Mouse (Mus musculus): ENCODE results near the gene Pex5. TPM values are rescaled to one million over a fixed set of nuclear protein-coding genes. Genes with fewer than 3 reads are reported as not detected.

The Pex5 gene
- polyA plus RNA-seq, 1 experiment from 2014 or later, result 22.8 TPM

- Histone ChIP-seq H3K4me1 (ENCODE audit: control insufficient read depth in 2 of 2, insufficient read depth in 2 of 2, low read length in 2 of 2) (no peaks in the 10 kb centered on the region), H3K36me3 (ENCODE audit: control insufficient read depth, insufficient read depth, low read length) (no peaks in the 10 kb centered on the region), H3K4me2 (ENCODE audit: low read length) (no peak overlapping the region), H3K4me3 (ENCODE audit: control insufficient read depth in 1 of 2, insufficient read depth in 1 of 2, low read depth in 1 of 2, low read length in 2 of 2) (no peak overlapping the region), H3K9ac (ENCODE audit: low read length) (no peak overlapping the region), H3K27me3 (ENCODE audit: control insufficient read depth, insufficient read depth, low read length) (no peaks in the 10 kb centered on the region; the same call in 1 of the 2 replicates), H3K27ac (replicated peaks in 1 of 2; ENCODE audit: control insufficient read depth in 1 of 2, insufficient read depth in 1 of 2, low read depth in 2 of 2, low read length in 2 of 2) (no peak overlapping the region), H3K9me3 (ENCODE audit: control insufficient read depth, low read length) (no peaks in the 10 kb centered on the region)
- ATAC-seq (ENCODE audit: insufficient number of reproducible peaks, insufficient read depth, low FRiP score, low read depth), result no peak
- WGBS, result 76% methylated on average over 18 of the region's 18 CpGs
Observed at GRCm38 (mm10) chr6:124449668-124450383, 35.0 kb upstream of the Pex5 start.

- H3K4me2 ChIP-seq (ENCODE audit: low read length), result no peak overlapping the region
- 88% methylated on average over 16 of the region's 16 CpGs for WGBS
- no peak for ATAC-seq (ENCODE audit: insufficient number of reproducible peaks, insufficient read depth, low FRiP score, low read depth)
Observed at GRCm38 (mm10) chr6:124448959-124449667, 34.2 kb upstream of the Pex5 start.

GRCm38 (mm10) chr6:124448186-124448852 is 33.5 kb upstream of the Pex5 start:
- Histone ChIP-seq H3K4me2 (ENCODE audit: low read length) (no peak overlapping the region), H3K4me3 (ENCODE audit: control insufficient read depth in 1 of 2, insufficient read depth in 1 of 2, low read depth in 1 of 2, low read length in 2 of 2) (no peak overlapping the region), H3K4me1 (ENCODE audit: control insufficient read depth in 2 of 2, insufficient read depth in 2 of 2, low read length in 2 of 2) (no peaks in the 10 kb centered on the region), H3K9ac (ENCODE audit: low read length) (no peak overlapping the region), H3K27ac (replicated peaks in 1 of 2; ENCODE audit: control insufficient read depth in 1 of 2, insufficient read depth in 1 of 2, low read depth in 2 of 2, low read length in 2 of 2) (no peak overlapping the region), H3K36me3 (ENCODE audit: control insufficient read depth, insufficient read depth, low read length) (no peaks in the 10 kb centered on the region), H3K9me3 (ENCODE audit: control insufficient read depth, low read length) (no peaks in the 10 kb centered on the region), H3K27me3 (ENCODE audit: control insufficient read depth, insufficient read depth, low read length) (no peaks in the 10 kb centered on the region; the same call in 1 of the 2 replicates)
- no peak for ATAC-seq (ENCODE audit: insufficient number of reproducible peaks, insufficient read depth, low FRiP score, low read depth)
- 70% methylated on average over 10 of the region's 10 CpGs for WGBS

More at GRCm38 (mm10) chr6:124448959-124449667, 34.2 kb upstream of the Pex5 start:
- no peak overlapping the region for H3K27ac ChIP-seq (replicated peaks in 1 of 2; ENCODE audit: control insufficient read depth in 1 of 2, insufficient read depth in 1 of 2, low read depth in 2 of 2, low read length in 2 of 2)
- no peaks in the 10 kb centered on the region for H3K9me3 ChIP-seq (ENCODE audit: control insufficient read depth, low read length)
- no peaks in the 10 kb centered on the region for H3K4me1 ChIP-seq (ENCODE audit: control insufficient read depth in 2 of 2, insufficient read depth in 2 of 2, low read length in 2 of 2)
- no peak overlapping the region for H3K4me3 ChIP-seq (ENCODE audit: control insufficient read depth in 1 of 2, insufficient read depth in 1 of 2, low read depth in 1 of 2, low read length in 2 of 2)
- H3K27me3 ChIP-seq (ENCODE audit: control insufficient read depth, insufficient read depth, low read length), result no peaks in the 10 kb centered on the region; the same call in 1 of the 2 replicates
- no peaks in the 10 kb centered on the region for H3K36me3 ChIP-seq (ENCODE audit: control insufficient read depth, insufficient read depth, low read length)
- H3K9ac ChIP-seq (ENCODE audit: low read length), result no peak overlapping the region

GRCm38 (mm10) chr6:124447356-124447755 is 32.5 kb upstream of the Pex5 start:
- Histone ChIP-seq H3K9me3 (ENCODE audit: control insufficient read depth, low read length) (no peaks in the 10 kb centered on the region), H3K4me3 (ENCODE audit: control insufficient read depth in 1 of 2, insufficient read depth in 1 of 2, low read depth in 1 of 2, low read length in 2 of 2) (no peak overlapping the region), H3K27ac (replicated peaks in 1 of 2; ENCODE audit: control insufficient read depth in 1 of 2, insufficient read depth in 1 of 2, low read depth in 2 of 2, low read length in 2 of 2) (no peak overlapping the region), H3K4me1 (ENCODE audit: control insufficient read depth in 2 of 2, insufficient read depth in 2 of 2, low read length in 2 of 2) (no peaks in the 10 kb centered on the region), H3K27me3 (ENCODE audit: control insufficient read depth, insufficient read depth, low read length) (no peaks in the 10 kb centered on the region; the same call in 1 of the 2 replicates), H3K4me2 (ENCODE audit: low read length) (no peak overlapping the region), H3K36me3 (ENCODE audit: control insufficient read depth, insufficient read depth, low read length) (no peaks in the 10 kb centered on the region), H3K9ac (ENCODE audit: low read length) (no peak overlapping the region)
- WGBS, result 68% methylated on average over 2 of the region's 2 CpGs
- no peak for ATAC-seq (ENCODE audit: insufficient number of reproducible peaks, insufficient read depth, low FRiP score, low read depth)

GRCm38 (mm10) chr6:124446459-124446858 is 31.6 kb upstream of the Pex5 start:
- 91% methylated on average over 9 of the region's 9 CpGs for WGBS
- H3K9me3 ChIP-seq (ENCODE audit: control insufficient read depth, low read length), result no peaks in the 10 kb centered on the region
- no peak overlapping the region for H3K4me2 ChIP-seq (ENCODE audit: low read length)
- ATAC-seq (ENCODE audit: insufficient number of reproducible peaks, insufficient read depth, low FRiP score, low read depth), result no peak
- no peaks in the 10 kb centered on the region for H3K36me3 ChIP-seq (ENCODE audit: control insufficient read depth, insufficient read depth, low read length)
- H3K27ac ChIP-seq (replicated peaks in 1 of 2; ENCODE audit: control insufficient read depth in 1 of 2, insufficient read depth in 1 of 2, low read depth in 2 of 2, low read length in 2 of 2), result no peak overlapping the region
- H3K4me1 ChIP-seq (ENCODE audit: control insufficient read depth in 2 of 2, insufficient read depth in 2 of 2, low read length in 2 of 2), result no peaks in the 10 kb centered on the region
- no peak overlapping the region for H3K4me3 ChIP-seq (ENCODE audit: control insufficient read depth in 1 of 2, insufficient read depth in 1 of 2, low read depth in 1 of 2, low read length in 2 of 2)
- no peaks in the 10 kb centered on the region; the same call in 1 of the 2 replicates for H3K27me3 ChIP-seq (ENCODE audit: control insufficient read depth, insufficient read depth, low read length)
- H3K9ac ChIP-seq (ENCODE audit: low read length), result no peak overlapping the region

GRCm38 (mm10) chr6:124446024-124446423 is 31.2 kb upstream of the Pex5 start:
- Histone ChIP-seq H3K9me3 (ENCODE audit: control insufficient read depth, low read length) (no peaks in the 10 kb centered on the region), H3K27ac (replicated peaks in 1 of 2; ENCODE audit: control insufficient read depth in 1 of 2, insufficient read depth in 1 of 2, low read depth in 2 of 2, low read length in 2 of 2) (no peak overlapping the region), H3K4me3 (ENCODE audit: control insufficient read depth in 1 of 2, insufficient read depth in 1 of 2, low read depth in 1 of 2, low read length in 2 of 2) (no peak overlapping the region), H3K27me3 (ENCODE audit: control insufficient read depth, insufficient read depth, low read length) (no peaks in the 10 kb centered on the region; the same call in 1 of the 2 replicates), H3K4me1 (ENCODE audit: control insufficient read depth in 2 of 2, insufficient read depth in 2 of 2, low read length in 2 of 2) (no peaks in the 10 kb centered on the region), H3K9ac (ENCODE audit: low read length) (no peak overlapping the region), H3K4me2 (ENCODE audit: low read length) (no peak overlapping the region), H3K36me3 (ENCODE audit: control insufficient read depth, insufficient read depth, low read length) (no peaks in the 10 kb centered on the region)
- ATAC-seq (ENCODE audit: insufficient number of reproducible peaks, insufficient read depth, low FRiP score, low read depth), result no peak
- 89% methylated on average over 2 of the region's 2 CpGs for WGBS

GRCm38 (mm10) chr6:124443338-124443737 is 28.5 kb upstream of the Pex5 start:
- H3K4me3 ChIP-seq (ENCODE audit: control insufficient read depth in 1 of 2, insufficient read depth in 1 of 2, low read depth in 1 of 2, low read length in 2 of 2), result no peak overlapping the region
- ATAC-seq (ENCODE audit: insufficient number of reproducible peaks, insufficient read depth, low FRiP score, low read depth), result no peak
- 76% methylated on average over 2 of the region's 2 CpGs for WGBS
- H3K27me3 ChIP-seq (ENCODE audit: control insufficient read depth, insufficient read depth, low read length), result no peaks in the 10 kb centered on the region
- H3K9me3 ChIP-seq (ENCODE audit: control insufficient read depth, low read length), result no peaks in the 10 kb centered on the region
- H3K4me1 ChIP-seq (ENCODE audit: control insufficient read depth in 2 of 2, insufficient read depth in 2 of 2, low read length in 2 of 2), result no peaks in the 10 kb centered on the region
- H3K4me2 ChIP-seq (ENCODE audit: low read length), result no peak overlapping the region
- no peak overlapping the region for H3K9ac ChIP-seq (ENCODE audit: low read length)
- H3K36me3 ChIP-seq (ENCODE audit: control insufficient read depth, insufficient read depth, low read length), result no peaks in the 10 kb centered on the region
- H3K27ac ChIP-seq (replicated peaks in 1 of 2; ENCODE audit: control insufficient read depth in 1 of 2, insufficient read depth in 1 of 2, low read depth in 2 of 2, low read length in 2 of 2), result no peak overlapping the region
